Mouse (Mus musculus) mouse trophoblast stem cell (cell line): ENCODE results near the gene Trim8.

ENCODE experiments used
- in situ Hi-C, 2 experiments: fragments of 300-500 bp; cut with MseI, MboI; formaldehyde crosslinking; loops; 2 replicates in 1 of 2; 3 replicates in 1 of 2; pipeline ENCODE4 v1.15.1; 2025

Gene Trim8

DNA sequence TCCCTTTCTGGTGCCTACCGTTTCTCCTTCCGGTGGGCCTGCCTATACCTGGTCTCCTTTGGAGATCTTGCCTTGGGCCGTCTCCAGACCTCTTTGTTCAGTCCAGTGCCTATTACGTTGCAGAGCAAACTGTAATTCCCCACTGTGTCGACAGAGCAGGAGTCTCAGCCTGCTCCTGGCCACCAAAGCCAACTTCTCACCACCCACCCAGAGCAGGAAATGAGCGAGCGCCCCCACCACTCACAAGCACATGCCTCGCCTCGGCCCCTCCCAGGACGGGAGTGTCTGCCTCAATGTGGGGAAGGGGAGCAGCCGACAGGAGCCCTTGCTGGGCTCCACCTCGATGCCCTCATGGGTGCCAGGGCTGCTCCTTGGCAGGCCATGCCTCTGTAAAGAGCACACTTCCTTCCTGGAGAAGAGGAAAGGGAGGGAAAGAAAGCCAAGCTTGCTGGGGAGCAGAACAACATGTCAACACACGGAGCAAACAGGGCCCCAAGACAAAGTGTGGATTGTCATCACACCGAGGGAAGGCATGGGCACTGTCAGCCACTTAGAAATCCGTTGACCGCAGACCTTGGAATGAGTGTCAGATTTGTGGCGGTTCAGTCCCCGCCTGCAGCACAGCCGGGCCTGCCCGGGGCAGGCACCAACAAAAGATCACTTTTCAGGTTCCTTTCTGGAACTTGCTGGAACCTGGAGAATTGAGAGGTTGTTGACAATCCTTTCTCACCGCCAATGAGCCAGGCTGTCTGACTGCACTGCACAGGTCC, 22.0 kb upstream of the Trim8 start:
- in situ Hi-C loops, result no loop called here

DNA sequence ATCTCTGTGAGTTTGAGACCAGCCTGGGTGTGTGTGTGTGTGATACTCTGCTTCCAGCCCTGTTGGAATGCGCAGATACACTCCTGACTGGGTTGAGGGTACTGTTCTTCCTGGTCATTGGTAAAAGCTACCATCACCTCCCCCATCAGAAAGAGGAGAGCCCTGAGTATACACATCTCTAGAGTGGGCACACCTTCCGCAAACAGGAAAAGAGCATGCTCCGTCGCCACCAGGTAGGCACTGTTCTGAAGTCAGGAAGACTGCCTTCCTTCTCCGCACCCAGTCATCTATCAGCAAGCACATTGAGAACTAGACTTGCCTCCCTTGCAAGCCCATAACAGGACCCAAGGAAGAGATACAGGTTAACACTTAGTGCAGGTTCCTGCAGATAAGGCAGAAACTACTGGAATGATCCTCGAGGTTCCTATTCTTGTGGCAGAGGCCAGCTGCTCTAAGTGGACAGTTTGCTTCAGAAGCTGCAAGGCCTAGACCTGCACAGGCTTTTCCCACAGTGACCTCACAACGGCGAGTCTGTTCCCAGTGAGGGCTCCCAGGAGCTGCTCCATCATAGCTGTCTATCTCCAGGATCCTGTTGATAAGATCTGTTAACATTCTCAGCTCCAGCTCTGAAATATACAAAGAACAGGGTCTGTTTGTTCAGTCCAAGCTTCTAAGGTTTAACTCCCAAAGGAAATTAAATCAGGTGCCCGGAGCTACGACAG, 20.7 kb upstream of the Trim8 start:
- in situ Hi-C loops, result no loop called here

DNA sequence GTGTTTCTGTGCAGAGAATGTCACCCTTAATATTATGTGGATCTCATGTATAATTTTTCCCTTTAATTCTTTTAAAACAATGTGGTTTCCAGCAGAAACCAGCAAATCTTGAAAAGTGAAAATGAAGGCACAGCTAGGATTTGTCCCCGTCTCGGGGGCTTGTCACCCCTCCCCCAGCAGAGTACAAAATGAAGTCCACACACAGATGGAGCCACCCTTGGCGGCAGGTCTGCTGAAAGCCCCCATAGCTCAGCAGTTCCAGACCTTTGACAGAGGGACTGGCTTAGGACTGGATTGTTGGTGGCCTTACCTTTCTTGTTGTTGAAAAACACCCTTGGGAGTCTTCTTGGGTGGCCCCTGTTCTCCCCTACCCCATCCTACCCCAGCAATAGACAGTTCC, 20.1 kb upstream of the Trim8 start:
- in situ Hi-C loops, result no loop called here

DNA sequence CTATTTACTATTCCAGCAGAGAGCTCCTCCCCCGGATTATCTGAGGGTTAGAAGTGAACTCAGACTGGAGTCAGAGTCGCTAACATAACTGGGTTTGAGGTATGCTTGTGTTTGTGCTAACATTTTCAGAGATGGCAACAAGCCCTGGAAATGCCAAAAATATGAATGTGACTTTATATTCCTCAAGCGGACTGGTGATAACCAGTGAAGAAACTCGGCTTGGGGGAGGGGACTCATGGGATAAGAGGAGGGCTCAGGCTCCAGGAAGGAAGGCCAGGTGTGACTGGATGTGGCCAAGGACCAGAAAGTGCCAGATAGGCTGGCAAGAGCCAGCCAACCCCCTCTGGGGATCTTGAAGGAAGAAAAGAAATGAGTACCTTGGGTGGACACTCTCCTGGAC, 19.7 kb upstream of the Trim8 start:
- in situ Hi-C loops, result no loop called here

DNA sequence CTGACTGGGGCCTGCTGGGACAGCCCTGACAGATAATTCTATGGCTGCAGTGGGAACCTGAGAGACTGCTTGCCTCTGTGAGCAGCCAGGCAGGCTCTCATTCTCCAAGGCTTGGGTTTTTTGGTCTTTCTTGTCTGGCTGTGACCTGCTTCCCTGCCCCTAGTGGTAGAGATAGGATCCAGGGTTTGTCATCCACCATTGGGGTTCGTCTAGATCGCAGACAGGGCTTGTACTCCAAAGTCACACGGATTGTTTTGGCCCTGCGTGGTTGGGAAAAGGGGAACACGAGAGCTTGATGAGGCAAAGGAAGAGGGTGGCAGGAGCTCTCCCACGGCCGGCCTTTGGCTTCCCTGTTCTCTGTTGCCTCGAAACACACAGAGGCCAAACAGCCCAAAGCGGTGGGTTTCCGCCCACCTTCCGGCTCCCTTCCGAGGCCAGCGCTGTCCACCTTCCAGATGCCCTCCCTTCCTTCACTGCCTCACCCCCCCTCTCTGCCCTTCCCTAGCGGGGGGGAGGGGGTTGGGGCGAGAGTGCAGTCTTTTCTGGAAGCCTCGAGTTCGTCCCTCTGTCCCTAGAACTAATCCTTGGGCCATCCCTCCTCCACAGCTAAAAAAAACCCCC, 18.5 kb upstream of the Trim8 start:
- in situ Hi-C loops, result no loop called here

DNA sequence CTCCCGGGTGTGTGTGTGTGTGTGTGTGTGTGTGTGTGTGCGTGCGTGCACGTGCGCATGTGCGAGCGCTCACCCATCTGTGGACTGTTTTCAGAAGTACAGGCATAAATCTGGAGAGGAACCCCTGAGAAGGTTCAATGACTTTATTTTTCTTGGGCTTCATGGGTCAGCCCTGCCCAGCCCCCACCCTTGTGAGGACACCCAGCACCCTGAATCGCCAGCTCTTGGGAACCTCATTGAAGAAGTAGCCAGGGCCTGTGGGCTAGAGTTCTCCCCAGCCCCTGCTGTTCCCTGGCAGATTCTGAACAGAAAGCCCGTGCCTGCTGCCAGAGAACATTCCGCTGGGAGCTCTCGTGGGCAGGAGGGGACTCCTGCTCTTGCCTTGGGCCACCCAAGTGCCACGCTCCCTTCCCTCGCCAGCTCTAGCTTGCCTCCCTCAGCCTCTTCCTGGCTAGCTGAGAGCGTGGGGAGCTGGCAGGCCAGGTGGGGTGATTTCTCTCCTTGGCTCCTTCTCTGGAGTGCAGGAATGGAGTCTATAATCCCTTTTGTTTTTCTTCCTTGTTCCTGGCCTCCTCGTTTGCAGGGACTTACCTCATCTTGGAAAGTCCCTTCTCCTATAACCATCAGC, 17.7 kb upstream of the Trim8 start:
- in situ Hi-C loops, result no loop called here

DNA sequence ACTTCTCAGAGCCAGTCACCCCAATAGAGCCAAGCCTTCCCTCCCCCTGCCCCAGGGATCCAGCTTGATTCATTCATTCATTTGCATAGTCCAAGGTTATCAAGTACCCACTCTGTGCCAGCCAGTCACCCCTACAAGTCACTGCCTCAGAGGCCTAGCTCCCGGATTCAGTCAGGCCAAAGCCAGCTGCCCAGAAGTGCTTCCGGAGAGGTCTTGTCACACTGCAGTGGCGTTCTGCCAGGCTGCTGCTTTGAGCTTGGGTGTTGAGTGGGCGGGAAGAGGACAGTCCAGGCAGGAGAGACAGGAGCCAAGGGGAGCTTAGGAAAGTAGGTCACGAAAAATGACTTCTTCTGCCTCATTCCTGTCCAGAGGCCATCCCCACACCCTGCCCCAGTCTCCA, 17.0 kb upstream of the Trim8 start:
- in situ Hi-C loops, result no loop called here

DNA sequence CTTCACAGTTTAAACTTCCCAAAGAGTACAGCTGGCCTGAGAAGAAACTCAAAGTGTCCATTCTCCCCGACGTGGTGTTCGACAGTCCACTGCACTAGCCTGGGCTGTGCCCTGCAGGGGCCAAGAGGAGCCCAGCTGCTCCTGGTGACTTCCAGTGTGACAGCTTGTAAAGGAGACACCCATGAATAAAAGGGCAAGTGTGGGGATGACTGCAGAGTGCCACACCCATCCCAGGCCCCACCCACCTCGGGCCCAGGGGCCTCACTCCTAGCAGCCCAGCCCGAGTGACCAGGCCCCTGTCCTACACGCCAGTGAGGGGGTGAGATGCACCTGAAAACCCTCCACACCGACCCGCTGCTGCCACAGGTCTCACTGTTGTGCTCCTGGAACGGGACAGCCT, 15.7 kb upstream of the Trim8 start:
- in situ Hi-C loops, result no loop called here

DNA sequence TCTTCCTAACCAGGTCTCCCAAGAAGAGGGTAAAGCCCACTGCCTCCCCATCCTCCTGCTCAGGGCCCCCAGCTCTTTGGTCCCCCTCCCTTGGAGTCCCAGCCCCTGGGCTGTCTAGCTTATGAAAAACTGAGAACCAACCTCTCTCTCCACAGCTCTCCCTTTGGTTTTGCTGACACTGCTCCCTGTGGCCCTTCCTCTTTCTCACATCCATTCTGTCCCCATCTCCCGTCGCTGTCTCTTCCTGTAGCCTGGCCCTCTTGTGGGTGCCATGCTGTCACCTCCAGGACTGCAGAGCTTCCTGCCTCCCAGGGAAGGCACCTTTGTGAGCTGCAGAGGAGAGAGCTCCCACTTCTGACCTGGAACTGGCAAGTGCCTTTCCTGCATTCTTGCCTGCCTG, 14.8 kb upstream of the Trim8 start:
- in situ Hi-C loops, result no loop called here

DNA sequence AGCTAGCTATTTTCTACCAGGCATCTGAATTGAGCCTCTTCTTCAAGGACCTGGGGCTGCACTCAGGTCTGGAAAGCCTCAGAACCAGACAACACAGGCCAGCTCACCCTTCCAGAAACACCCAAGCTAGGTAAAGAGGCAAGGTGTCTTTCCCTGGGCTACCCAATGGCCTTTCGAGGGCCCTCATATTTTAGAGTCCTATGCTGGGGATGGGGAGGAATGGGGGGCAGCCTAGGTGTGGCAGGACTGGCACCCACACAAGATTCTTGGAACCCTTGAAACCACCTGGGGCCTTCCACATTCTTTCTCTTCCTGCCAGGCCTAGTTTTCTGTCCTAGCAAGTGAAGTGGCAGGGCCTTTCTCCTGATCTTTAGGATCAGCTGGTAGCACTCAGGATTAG, 12.1 kb upstream of the Trim8 start:
- in situ Hi-C loops, result no loop called here

DNA sequence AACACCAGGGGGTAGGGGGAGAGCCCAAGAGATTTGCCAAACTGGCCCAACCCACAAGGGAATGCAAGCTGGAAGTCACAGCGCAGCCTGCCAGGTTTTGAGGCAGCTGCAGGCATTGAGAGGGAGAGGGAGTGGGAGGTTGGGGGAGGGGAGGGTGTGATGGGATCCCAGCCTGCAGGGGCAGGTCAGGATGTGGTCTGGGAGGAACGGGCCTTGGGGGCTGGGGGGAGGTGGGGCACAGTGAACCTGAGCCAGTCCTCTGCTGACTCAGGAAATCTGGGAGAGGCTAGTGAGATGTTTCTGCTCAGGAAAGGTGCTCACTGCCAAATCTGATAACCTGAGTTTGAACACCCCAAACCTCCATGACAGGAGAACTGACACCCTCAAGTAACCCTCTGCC, 10.9 kb upstream of the Trim8 start:
- in situ Hi-C loops, result no loop called here

DNA sequence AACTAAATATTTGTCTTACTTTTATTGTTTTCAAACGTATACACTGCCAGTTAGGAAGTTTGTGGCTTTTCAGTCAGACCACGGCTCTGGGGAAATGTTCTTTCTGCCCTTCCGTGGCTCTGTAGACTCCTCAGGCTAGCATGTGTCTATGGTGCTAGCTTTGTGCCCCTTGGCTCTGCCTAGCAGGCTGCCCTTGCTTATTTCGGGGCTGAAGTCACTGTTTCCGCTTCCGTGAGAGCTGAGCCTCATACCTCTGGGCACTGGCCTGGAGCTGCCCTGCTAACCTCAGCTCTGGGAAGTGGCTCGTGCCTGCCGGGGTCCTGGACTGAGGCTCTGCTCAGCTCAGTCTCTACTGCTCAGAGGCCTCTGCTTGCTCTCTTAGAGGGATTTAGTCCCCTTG, 6.4 kb upstream of the Trim8 start:
- in situ Hi-C loops, result no loop called here

DNA sequence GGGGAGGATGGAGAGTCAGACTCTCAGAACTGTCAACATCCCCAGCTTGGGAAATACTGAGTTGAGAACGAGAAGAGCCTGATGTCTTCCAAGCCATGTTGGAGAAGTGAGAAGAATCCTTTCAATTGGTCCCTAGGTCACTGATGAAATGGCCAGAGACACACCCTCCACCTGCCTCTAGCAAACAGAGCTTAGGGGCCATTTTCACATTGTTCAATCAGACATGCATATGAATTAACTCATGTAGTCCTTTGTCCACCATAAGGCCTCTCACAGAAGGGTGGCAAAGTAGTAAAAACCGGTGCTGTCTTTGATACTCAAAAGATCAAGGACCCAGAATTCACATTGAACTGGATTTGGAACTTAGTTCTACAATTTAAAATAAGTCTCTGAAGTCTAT, 4.3 kb upstream of the Trim8 start:
- in situ Hi-C loops, result no loop called here

DNA sequence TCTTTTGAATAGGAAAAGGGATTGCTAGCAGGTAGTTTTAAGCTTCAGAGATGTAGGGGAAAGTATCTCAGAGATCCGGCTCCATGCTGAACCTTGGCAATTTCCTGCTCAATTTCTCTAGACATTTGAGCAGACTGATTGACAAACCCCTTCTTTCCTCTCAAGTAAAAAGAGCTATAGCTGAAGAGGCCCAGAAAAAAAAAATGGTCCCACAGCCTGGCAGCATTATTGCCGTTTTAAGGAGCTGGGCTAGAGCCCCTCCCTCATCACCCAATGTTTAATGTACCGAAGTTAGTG, 2.0 kb upstream of the Trim8 start:
- in situ Hi-C loops, result no loop called here

DNA sequence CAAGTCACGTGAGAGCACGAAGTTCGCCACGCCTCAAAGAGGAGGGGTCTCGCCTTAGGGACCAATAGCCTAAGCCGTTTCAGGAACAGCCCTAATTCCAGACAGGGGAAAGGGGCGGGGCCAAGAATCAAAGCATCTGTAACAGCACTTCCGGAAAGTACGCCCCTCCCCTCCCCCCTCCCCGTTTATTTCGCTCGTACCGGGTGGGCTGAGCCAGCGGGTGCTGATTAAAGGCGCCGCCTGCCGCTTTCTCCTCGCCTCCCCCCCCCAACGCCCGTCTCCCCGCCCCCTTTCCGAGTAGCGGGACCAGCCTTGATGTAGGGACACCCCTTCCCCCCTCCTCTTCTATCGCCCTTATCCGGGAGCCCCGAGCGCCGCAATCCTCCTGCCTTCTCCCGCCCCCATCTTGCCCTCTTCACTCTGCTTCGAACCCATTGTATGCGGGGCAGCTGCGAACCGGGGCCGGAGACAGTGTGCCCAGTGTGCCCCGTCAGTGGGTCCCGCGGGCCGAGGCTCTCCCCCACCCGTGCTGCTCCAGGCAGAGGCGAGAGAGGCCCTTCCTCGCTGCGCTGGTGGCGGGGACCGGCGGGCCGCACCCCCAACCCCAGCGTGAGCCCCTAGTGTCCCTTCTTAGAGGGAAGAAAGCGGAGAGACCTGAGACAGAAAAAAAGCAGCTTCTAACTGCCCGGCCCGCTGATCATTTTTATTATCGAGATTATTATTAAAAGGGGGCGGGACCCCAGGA, 1.5 kb upstream of the Trim8 start:
- in situ Hi-C loops, result no loop called here

DNA sequence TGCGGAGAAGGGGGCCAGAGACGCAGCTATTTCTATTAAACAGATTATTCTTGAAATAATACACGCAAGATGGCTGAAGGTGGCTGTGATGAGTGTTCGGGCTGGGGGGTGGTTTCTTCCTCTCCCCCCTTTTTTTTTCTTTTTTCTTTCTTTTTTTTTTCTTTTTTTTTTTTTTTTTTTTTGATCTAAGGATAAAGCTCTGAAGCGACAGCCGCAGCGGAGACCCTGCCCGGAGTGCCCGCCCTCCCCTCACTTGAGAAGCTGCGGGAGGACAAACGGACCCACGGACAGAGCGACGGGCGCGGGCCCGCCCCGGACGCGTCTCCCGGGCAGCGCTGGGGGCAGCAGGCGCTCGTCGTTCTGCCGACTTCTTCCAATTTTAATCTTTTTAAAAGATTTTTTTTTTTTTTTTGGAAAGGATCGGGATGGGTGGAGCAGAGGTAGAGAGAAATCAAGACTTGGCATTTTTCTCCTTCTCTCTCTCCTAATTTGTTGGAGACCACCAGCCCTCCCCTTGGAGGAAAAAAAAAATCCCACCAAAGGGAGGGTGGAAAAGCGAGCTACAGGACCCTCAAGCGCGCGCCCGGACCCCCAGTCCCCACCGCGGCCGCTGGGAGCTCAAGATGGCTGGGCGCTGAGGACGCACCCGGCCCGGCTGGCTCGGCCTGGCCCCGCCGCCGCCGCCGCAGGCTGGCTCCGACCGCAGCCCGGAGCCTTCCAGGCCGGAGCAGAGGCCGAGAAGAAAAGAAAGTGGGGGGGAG, 741 bp upstream of the Trim8 start:
- in situ Hi-C loops, result no loop called here

DNA sequence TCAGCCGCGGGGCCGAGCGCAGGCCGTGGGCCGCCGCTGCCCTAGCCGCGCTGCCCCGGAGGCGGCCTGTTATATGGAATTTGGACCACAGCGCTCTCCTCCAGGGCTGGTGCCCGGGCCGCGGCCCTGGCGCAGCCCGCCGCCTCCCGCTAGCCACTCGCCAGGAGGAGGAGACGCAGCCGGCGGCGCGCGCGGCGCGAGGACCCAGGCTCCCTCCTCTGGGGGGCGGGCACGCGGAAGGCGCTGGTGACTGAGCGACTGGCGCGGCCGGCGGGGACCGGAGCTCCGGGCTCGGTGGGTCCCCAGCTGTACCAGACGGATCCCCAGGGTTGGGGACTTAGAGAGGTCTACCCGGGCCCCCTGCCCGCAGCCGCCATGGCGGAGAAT, 560 bp downstream of the Trim8 start:
- in situ Hi-C loops, result no loop called here

DNA sequence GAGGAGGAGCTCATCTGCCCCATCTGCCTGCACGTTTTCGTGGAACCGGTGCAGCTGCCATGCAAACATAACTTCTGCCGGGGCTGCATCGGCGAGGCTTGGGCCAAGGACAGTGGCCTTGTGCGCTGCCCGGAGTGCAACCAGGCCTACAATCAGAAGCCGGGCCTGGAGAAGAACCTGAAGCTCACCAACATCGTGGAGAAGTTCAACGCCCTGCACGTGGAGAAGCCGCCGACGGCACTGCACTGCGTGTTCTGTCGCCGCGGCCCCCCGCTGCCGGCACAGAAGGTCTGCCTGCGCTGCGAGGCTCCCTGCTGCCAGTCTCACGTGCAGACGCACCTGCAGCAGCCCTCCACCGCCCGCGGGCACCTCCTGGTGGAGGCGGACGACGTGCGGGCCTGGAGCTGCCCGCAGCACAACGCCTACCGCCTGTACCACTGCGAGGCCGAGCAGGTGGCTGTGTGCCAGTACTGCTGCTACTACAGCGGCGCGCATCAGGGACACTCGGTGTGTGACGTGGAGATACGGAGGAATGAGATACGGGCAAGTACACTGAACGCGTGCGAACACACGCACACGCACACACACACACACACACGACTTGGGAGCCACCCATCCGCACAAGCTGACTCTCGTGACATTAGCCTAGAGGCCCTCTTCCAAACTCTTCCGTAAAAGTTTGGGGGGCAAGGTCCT, 1.1 kb downstream of the Trim8 start:
- in situ Hi-C loops, result no loop called here

DNA sequence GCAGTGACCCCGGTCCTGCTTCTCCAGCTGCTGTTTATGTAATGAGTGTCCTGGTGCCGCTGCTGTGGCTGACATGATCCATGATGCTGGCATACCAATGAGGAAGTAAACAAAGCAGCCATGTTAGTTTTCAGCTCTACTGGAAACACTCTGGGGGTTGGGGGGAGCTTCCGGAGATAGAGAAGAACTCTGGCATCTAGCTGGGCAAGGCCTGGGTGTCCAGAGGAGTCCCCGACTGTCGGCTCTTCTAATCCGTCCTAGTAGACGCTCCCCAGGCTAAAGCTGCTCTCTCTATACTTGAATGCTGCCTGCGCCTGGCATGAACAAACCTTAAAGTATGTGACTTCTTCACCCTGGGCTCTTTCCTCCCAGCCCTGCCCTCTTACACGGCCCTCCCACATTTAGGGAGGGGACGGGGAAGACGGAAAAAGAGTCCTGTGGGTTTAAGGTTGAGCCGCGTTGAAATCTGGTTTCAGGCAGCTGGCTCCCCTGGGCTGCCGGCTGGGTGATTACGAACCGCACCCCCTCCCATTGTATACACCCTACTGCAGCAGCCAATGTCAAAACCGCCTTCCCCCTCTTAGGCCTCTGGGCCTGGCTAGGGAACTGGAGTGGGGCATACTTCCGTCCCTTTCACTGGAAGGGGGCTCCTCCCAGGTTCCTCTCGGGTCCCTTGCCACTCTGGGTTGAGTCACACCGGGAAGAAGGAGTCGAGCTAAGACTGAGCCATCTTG, 2.0 kb downstream of the Trim8 start:
- in situ Hi-C loops, result no loop called here

DNA sequence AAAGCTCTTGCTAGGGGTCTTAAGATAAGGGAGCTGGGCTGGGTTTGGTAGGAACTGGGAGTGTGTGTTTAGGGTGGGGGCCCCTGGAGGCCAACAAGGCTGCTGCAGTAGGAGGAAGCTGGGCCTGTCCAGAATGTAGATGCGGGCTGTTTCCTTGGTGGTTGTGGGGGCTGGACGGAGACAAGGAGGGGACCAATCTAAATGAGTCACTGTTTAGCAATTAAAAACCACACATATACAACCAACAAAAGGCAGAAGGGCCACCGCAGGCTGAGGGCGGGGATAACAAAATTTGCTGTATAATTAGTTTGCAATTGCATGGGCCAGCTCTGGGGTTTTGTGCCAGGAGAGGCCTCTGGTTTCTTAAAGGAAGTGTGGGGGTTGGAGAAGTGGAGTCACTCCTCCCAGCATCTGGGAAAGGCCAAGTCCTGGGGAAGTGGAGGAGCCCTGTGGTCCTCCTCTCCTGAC, 2.6 kb downstream of the Trim8 start:
- in situ Hi-C loops, result no loop called here
